Mouse (Mus musculus) thymus, postnatal 4 days (tissue): ENCODE results near the gene Chmp4b.

ENCODE experiments used
- DNase-seq: peaks from one replicate; pipeline ENCODE4 v3.0.0; 2021

Chmp4b gene

DNA sequence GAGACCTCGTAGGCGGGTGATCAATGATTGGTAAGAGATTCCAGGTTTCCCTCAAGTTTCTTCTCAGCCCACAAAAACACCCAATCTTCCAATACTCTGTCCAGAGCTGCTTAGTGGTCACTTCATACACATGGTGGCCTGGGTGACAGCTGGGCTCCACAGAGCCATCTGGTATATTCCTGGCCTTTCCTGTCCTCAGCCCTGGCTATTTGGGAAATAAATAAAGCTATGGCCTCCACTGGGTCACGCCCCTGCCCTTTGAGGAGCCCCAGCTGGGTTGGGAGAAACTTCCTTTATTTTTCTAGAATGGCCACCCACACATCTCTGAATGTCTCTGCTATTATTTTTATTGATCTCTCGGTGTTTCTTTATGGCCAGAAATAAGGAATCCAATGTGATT lies 72.0 kb downstream of the Chmp4b start:
- no peak for DNase-seq

DNA sequence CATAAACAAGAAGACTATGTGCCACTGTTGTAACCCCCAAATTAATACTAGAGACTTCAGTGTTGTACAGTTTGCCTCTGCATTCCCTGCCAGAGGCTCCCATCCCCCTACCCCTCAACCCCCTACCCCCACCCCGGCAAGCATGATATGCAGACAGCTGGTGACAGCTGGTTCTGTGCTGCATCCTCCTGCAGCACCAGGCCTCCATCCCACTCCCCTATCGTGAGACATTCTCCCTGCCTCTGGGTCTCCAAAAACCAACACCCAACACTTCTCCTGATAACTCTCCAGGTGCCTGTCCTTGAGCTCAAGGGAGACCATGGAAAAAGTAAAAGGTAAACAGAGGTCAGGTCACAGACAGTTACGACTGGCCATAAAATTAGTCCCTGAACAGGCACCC lies 78.2 kb downstream of the Chmp4b start:
- DNase-seq, result no peak

DNA sequence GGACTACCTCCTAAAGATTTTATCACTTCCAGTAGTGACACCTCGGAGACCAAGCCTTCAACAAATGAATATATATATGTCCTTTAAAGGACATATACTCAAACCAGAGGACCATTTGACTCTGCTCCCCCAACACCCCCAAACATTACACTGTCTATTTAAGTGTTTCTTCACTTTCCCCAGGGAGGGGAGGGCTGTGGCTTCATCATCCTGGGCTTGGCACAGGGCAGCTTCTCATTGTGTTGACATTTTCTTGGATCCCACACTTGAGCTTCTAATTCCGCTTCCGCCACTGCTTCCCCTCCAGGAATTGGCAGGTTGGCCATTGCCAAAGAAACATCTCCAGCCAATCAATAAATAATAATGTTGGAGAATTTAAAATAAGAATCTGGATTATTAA lies 79.3 kb downstream of the Chmp4b start:
- DNase-seq, result no peak

DNA sequence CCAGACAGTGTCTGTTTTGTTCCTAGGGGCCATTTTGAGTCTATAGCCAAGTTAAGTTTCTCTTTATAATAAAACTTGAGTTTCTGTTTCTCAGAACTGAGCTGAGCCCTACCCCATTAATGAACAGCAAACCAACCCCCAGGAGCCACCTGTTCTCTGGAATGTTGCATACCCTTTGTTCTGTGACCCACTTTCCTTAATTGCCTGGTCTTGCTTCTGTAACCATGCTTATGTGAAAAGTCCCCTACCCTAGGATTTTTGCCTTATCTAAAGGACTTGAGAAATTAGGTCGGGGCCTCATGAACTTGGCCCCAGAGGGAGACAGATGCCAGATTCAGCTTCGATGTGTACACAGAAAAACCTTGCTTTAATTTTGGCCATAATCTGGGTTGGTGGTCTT lies 80.4 kb downstream of the Chmp4b start:
- DNase-seq, result no peak

DNA sequence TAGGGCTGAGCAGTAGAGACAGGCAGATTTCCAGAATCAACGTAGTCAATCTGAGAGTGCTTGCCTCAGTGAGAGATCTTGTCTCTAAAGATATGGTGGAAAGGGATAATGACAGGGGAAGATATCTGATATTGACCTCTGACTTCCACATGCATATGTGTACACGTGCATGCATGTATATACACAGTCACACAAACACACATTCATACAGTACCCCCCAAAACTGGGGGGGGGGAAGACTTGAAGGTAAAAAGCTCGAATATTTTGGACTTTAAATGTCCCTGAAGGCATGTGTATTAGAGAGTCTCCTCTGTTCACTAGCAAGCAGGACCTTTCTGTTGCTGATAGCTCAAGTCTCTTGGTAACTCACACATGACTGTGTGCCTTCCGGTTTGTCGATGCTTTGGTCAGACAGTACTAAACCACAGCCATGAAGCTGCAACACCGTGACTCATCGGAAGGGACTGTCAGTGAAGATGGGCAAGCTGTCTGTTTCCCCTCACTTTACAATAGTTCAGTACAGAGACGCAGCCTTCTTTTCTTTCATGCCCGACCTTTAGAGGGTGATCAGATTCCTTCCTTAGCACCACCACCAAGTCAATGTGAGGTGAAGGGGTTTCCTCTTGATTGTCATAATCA lies 81.1 kb downstream of the Chmp4b start:
- DNase-seq, result no peak

DNA sequence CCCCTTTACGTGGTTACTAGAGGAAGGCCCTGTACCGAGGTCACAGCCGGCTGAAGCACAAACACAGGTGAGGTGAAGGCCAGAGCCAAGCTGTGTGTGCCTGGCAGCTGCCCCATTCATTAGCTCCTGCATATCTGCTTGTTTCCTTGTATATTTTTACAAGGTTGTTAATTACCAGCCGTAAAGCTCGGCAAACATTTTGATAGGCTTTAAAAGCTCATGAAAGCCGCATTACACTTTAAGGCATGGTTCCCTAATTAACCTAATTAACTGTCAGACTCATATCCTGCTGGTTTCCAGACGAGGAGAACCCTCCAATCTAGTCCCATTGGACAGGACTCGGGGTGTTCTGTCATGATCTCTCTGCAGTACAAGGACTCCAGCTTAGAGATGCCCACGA lies 83.5 kb downstream of the Chmp4b start:
- no peak for DNase-seq

DNA sequence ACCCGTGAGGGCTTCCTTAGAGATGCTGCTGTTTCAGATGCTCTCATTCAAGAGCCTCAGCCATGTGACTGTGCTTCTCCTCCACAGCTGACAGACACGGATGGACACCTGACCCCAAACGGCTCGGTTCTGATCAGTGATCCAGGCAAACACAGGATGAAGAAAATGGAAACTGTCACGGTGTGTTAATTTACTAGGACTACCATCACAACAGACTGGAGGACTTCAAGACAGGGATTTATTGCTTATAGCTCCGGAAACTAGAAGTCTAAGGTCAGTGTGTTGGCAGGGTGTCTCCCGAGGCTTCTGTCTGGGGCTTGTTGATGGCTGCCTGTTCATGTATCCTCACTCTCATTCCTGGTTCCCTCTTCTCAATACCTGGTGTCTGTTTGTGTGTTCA lies 83.9 kb downstream of the Chmp4b start:
- DNase-seq, result no peak

DNA sequence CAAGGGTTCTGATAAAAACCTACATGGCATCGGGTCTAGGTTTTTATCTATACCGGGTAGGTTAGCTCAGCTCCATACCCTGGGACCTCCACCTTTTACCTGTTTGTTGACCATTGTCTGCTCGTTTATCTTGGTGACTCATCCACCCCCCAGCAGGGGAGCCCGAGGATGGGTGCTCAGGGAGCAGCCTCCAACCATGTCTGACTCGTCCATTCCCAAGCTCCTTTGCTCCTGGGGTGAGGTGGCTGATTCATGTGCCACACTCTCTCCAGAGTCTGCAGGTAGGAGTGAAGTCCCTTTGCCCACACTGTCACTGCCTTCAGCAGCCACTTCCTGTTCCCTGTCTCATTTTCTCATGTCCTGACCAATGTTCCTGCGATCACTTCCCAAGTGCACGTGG lies 84.5 kb downstream of the Chmp4b start:
- no peak for DNase-seq

DNA sequence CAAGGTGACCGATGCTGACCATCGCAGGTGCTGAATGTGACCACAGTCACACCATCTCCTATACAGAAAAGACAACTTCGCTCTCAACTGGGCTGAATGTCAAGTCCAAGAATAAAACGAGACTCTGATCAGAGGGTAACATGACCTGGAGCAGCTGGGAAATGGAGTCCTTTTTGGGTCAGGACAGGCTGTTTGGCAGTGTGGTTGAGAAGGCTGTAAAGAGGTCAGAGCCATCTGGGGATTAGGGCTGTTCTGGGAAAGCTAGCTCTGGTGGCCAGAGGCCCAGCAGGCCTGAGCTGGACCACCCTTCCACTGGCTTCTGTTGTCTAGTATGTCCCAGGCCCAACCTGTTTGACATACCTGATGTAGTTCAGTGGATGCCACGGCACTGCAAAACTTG lies 87.1 kb downstream of the Chmp4b start:
- no peak for DNase-seq

DNA sequence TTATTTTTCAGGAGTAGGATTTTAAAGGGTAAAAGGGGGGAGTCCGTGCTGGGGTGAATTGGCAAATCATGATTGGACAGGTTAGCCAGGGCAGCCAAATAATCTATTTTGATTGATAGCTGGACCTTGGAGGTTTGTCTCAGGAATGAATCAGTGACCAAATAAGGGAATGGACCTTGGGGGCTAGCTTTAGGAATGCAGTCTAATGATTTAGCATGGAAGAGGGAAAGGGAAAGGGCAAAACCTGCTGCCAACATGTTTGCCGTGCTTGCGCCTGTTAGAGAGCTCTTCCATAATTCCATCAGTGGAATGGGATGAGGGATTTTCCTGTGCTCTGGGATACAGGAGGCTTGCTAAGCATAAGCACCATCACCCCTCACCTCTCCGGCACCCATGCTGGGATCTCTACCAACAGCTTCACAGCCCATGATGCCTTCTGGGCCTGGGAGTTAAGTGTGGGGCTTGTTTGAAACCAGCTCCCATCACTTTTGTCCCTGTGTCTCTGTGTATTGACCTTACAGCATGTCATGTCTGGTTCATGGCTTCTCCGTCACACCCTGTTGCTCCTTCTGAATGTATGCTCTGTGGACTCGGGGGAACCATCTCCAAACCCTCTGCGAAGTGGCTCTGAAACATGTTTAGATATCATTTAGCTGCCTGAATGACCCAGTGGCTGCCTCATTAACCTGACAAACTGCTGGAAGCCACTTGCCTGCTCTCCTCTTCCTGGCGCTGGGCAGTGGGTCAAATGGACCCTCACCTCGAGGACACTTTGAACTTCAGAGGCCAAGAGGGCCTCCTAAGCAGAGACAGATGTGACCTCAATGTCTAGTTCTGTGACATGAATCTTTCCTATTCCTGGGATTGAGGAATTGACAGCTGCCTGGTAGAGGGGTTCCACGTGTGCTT lies 91.7 kb downstream of the Chmp4b start:
- DNase-seq, result no peak

DNA sequence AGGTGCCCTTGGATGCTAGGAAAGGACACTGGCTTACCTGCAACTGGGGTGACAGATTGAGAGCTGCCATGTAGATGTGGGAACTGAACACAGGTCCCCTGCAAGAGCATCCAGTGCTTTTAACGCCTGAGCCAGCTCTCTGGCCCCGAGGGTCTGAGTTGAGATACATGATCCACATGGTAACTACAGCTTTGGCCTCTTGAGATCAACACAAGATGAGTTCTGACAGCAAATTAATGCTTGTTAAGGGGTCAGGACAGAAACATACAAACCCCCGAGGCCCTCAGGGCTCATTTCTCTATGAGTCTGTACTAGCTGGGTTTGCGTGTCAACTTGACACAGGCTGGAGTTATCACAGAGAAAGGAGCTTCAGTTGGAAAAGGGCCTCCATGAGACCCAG lies 92.4 kb downstream of the Chmp4b start:
- no peak for DNase-seq
